Mouse (Mus musculus): ENCODE results near the gene Ott. TPM values are rescaled to one million over a fixed set of nuclear protein-coding genes. Genes with fewer than 3 reads are reported as not detected.
"Not testable (repeated sequence)": the region's sequence is repeated elsewhere in the genome, so short reads cannot be mapped to it uniquely, and the experiment has no call there.

Gene Ott
- not detected in 2 replicates for total RNA-seq (2014; fragmentation: Nextera tagmentation)
- total RNA-seq (2017) = not detected in 2 replicates

- ATAC-seq (replicated peaks; ENCODE audit: low FRiP score, low TSS enrichment, poor library complexity, severe bottlenecking) = not testable (repeated sequence)
Observed at GRCm38 (mm10) chrX:149073982-149074381, at the start of gene Ott. Ott (plus strand) TSS chrX:149074282.

Other genes starting within 250 kb of the Ott start
- not detected in 2 replicates for gene Luzp4, start 216.6 kb upstream of the Ott start, total RNA-seq (2014; fragmentation: Nextera tagmentation)
- gene Luzp4, start 216.6 kb upstream of the Ott start, total RNA-seq (2017) = not detected in 2 replicates
- gene Gm15093, start 198.1 kb downstream of the Ott start, total RNA-seq (2014; fragmentation: Nextera tagmentation) = not detected in 2 replicates
- gene Gm15093, start 198.1 kb downstream of the Ott start, total RNA-seq (2017) = not detected in 2 replicates